ENCODE assay signal across 28 mouse cellular contexts in the genomic region with DNA sequence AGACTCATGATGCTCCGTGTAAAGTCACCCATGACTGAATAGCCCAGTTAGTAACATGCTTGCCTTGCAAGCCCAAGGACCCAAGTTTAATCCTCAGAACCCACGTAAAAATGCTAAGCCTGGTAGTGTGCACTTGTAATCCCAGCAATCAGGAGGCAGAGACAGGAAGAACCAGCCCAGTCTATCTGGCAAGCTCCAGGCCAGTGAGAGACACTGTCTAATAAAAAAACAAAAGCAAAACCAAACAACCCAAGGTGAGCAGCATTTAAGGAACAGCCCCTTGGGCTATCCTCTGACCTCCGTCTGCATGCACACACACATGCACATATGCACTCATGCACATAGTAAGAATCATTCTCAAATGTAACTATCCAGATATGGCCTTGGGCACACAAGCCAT. TPM values are rescaled to one million over a fixed set of nuclear protein-coding genes. Genes with fewer than 3 reads are reported as not detected.
DNase-seq lines count a peak whose midpoint lies in the region; ATAC-seq and TF ChIP-seq lines count a peak whose summit lies in the region.
"Had no signal": no experiment of that assay in that cellular context is flagged by ENCODE, and none has a peak within 500 bp of the region (broad histone marks: within the 10 kb centered on the region; RNA-seq: fewer than 3 reads in every experiment).

No protein-coding gene starts in this region.

- no peaks in the 10 kb centered on the region for H3K36me3 ChIP-seq in ES-E14 (ENCODE audit: control insufficient read depth, insufficient read depth, low read length, poor library complexity, severe bottlenecking)
- H3K36me3 ChIP-seq: forebrain, embryonic 12.5 days; G1E; heart, embryonic 10.5 days; heart, embryonic 13.5 days; hindbrain, embryonic 13.5 days had no signal

- DNase-seq in adrenal gland, postnatal 14 days = peak; percentile 9
- DNase-seq in adrenal gland, adult 2 months = no peak
- peak; percentile 1 for DNase-seq in heart, postnatal 25 days (ENCODE audit: low spot score)
- no peak for DNase-seq in heart, adult 9 months (ENCODE audit: low spot score in 2 of 2)
- peak; percentile 4 for DNase-seq in right cerebral cortex, postnatal 25 days
- no peak for DNase-seq in right cerebral cortex, adult 18-20 months
- no peak for DNase-seq in ES-E14 (ENCODE audit: low read depth, low spot score)
- DNase-seq: adrenal gland, adult 8-10 months; adrenal gland, postnatal 36 days; cerebellum, adult 9-10 months; cerebellum, postnatal 14 days; gastrocnemius, postnatal 14 days; heart, adult 18-20 months had no signal

- H3K9ac ChIP-seq in ES-E14 (ENCODE audit: insufficient read depth, low read depth, low read length, poor library complexity, severe bottlenecking) = no peak overlapping the region
- H3K9ac ChIP-seq: forebrain, embryonic 12.5 days; heart, embryonic 13.5 days; hindbrain, embryonic 13.5 days had no signal

- H3K27ac ChIP-seq in ES-E14 (ENCODE audit: insufficient read depth, low read depth, low read length, poor library complexity, severe bottlenecking) = no peak overlapping the region
- H3K27ac ChIP-seq: forebrain, embryonic 12.5 days; heart, embryonic 10.5 days; heart, embryonic 13.5 days; hindbrain, embryonic 13.5 days had no signal

- in situ Hi-C loops in ES-E14 (cut with MboI; ENCODE audit: low sequenced_read_pairs in 2 of 2, unreplicated experiment in 2 of 2) = no loop called here

- no peaks in the 10 kb centered on the region for H3K4me1 ChIP-seq in ES-E14 (ENCODE audit: control insufficient read depth in 2 of 2, insufficient read depth in 2 of 2, low read length in 2 of 2, poor library complexity in 1 of 2)
- H3K4me1 ChIP-seq: forebrain, embryonic 12.5 days; heart, embryonic 10.5 days; heart, embryonic 13.5 days; hindbrain, embryonic 13.5 days had no signal

- no peaks in the 10 kb centered on the region for H3K9me3 ChIP-seq in ES-E14 (ENCODE audit: control insufficient read depth, insufficient read depth, low read depth, low read length)
- H3K9me3 ChIP-seq: G1E had no signal

- ATAC-seq in megakaryocyte progenitor cell, adult 5-6 weeks (replicated peaks; ENCODE audit: poor library complexity) = no peak
- ATAC-seq: forebrain, embryonic 16.5 days; hindbrain, embryonic 16.5 days; inflammation-experienced regulatory T-cells, adult 6 months; intestine, embryonic 16.5 days had no signal

- intact Hi-C loops in heart, postnatal 25 days (cut with DNase I) = no loop called here

- H3K4me3 ChIP-seq in ES-E14 (ENCODE audit: insufficient read depth in 1 of 2, low read depth in 1 of 2, low read length in 2 of 2, poor library complexity in 1 of 2, severe bottlenecking in 1 of 2) = no peak overlapping the region
- H3K4me3 ChIP-seq: forebrain, embryonic 12.5 days; heart, embryonic 10.5 days; heart, embryonic 13.5 days; hindbrain, embryonic 13.5 days had no signal

TF ChIP-seq in ES-E14, 5 proteins besides CTCF, POLR2A, EP300 and RAD21:
- TF ChIP-seq ZC3H11A (IDR thresholded peaks at IDR 0.05; ENCODE audit: borderline replicate concordance, low read depth, low read length) = 0 out of 2 replicates have a peak, but pooled peaks have one; percentile 18
- TF ChIP-seq ZNF384 (IDR thresholded peaks at IDR 0.05; ENCODE audit: low read depth, low read length) = no peak

RNA-seq across cellular contexts. Expression of a gene that starts 2.8 kb away (rescaled TPM):
- 0.04 and 0.26 TPM in 2 replicates for total RNA-seq in adrenal gland, postnatal 14 days (2021)
- under 1 TPM in 1 of 2 experiments, not detected in 1; 0.10 TPM for total RNA-seq in adrenal gland, adult 2 months (2021)
- 0.03 and 0.17 TPM in 2 replicates for polyA plus RNA-seq in adrenal gland, adult 2 months (2012; rRNA removed)
- total RNA-seq in heart, postnatal 25 days (2021) = under 1 TPM; 0.28 to 0.42 TPM
- total RNA-seq in ES-E14 (2012; rRNA removed) = 0.42 and 0.76 TPM in 2 replicates
- total RNA-seq in megakaryocyte progenitor cell, adult 5-6 weeks (2015) = 0.39 and 1.1 TPM in 2 replicates
- 0.10 and 0.17 TPM in 2 replicates for total RNA-seq in megakaryocyte progenitor cell, adult 5-6 weeks (2017)
- total RNA-seq: gastrocnemius, adult 18-20 months; gastrocnemius, postnatal 14 days; heart, adult 18-20 months had no signal
- polyA plus RNA-seq: G1E had no signal

RNA-seq across cellular contexts. Expression of a gene that starts 17.8 kb away (rescaled TPM):
- 11.5 and 47.2 TPM in 2 replicates for total RNA-seq in adrenal gland, postnatal 14 days (2021)
- total RNA-seq in adrenal gland, adult 2 months (2021) = 10 to 100 TPM in 1 of 2 experiments, not detected in 1; 53.5 TPM
- polyA plus RNA-seq in adrenal gland, adult 2 months (2012; rRNA removed) = 4.0 and 9.7 TPM in 2 replicates
- total RNA-seq in heart, postnatal 25 days (2021) = not detected
- not detected in 2 replicates for total RNA-seq in ES-E14 (2012; rRNA removed)
- total RNA-seq in megakaryocyte progenitor cell, adult 5-6 weeks (2015) = 0.39 and 0.83 TPM in 2 replicates
- total RNA-seq in megakaryocyte progenitor cell, adult 5-6 weeks (2017) = 0.14 and 0.83 TPM in 2 replicates
- total RNA-seq: heart, postnatal 14 days; hematopoietic stem cell, adult 5-6 weeks had no signal
- polyA plus RNA-seq: embryonic facial prominence, embryonic 11.5 days; forebrain, embryonic 12.5 days; forebrain, embryonic 16.5 days; G1E; heart, embryonic 10.5 days; heart, embryonic 13.5 days; hindbrain, embryonic 13.5 days; hindbrain, embryonic 16.5 days; inflammation-experienced regulatory T-cells, adult 6 months had no signal

RNA-seq across cellular contexts. Expression of a gene that starts 24.0 kb away (rescaled TPM):
- 2.6 and 2.8 TPM in 2 replicates for total RNA-seq in adrenal gland, postnatal 14 days (2021)
- total RNA-seq in adrenal gland, adult 2 months (2021) = 1 to 10 TPM; 1.8 to 3.7 TPM
- 3.1 and 3.9 TPM in 2 replicates for polyA plus RNA-seq in adrenal gland, adult 2 months (2012; rRNA removed)
- total RNA-seq in heart, postnatal 25 days (2021) = under 1 TPM; 0.42 TPM
- total RNA-seq in ES-E14 (2012; rRNA removed) = 1.7 and 1.8 TPM in 2 replicates
- 0.68 and 2.4 TPM in 2 replicates for total RNA-seq in megakaryocyte progenitor cell, adult 5-6 weeks (2015)
- total RNA-seq in megakaryocyte progenitor cell, adult 5-6 weeks (2017) = 0.17 and 1.2 TPM in 2 replicates
- total RNA-seq: gastrocnemius, adult 18-20 months; hematopoietic stem cell, adult 5-6 weeks had no signal
- polyA plus RNA-seq: G1E had no signal

RNA-seq across cellular contexts. Expression of a gene that starts 29.2 kb away (rescaled TPM):
- 0.22 and 0.26 TPM in 2 replicates for total RNA-seq in adrenal gland, postnatal 14 days (2021)
- under 1 TPM in 1 of 2 experiments, not detected in 1; 0.29 TPM for total RNA-seq in adrenal gland, adult 2 months (2021)
- polyA plus RNA-seq in adrenal gland, adult 2 months (2012; rRNA removed) = not detected in 2 replicates
- total RNA-seq in heart, postnatal 25 days (2021) = not detected
- not detected in 2 replicates for total RNA-seq in ES-E14 (2012; rRNA removed)
- 0.42 and 1.1 TPM in 2 replicates for total RNA-seq in megakaryocyte progenitor cell, adult 5-6 weeks (2015)
- total RNA-seq in megakaryocyte progenitor cell, adult 5-6 weeks (2017) = 0.57 TPM in 1 of 2 replicates, not detected in the other
- total RNA-seq: gastrocnemius, postnatal 14 days; heart, adult 18-20 months; heart, postnatal 14 days; hematopoietic stem cell, adult 5-6 weeks had no signal
- polyA plus RNA-seq: embryonic facial prominence, embryonic 11.5 days; forebrain, embryonic 12.5 days; forebrain, embryonic 16.5 days; G1E; heart, embryonic 13.5 days; heart, embryonic 16.5 days; hindbrain, embryonic 13.5 days; hindbrain, embryonic 16.5 days; inflammation-experienced regulatory T-cells, adult 6 months; intestine, embryonic 16.5 days had no signal

RNA-seq across cellular contexts. Expression of a gene that starts 47.9 kb away (rescaled TPM):
- total RNA-seq in adrenal gland, postnatal 14 days (2021) = 57.7 and 64.9 TPM in 2 replicates
- 10 to 100 TPM; 24.7 to 25.5 TPM for total RNA-seq in adrenal gland, adult 2 months (2021)
- polyA plus RNA-seq in adrenal gland, adult 2 months (2012; rRNA removed) = 13.6 and 17.5 TPM in 2 replicates
- total RNA-seq in heart, postnatal 25 days (2021) = 10 to 100 TPM; 14.5 to 14.6 TPM
- 168 and 205 TPM in 2 replicates for total RNA-seq in ES-E14 (2012; rRNA removed)
- total RNA-seq in megakaryocyte progenitor cell, adult 5-6 weeks (2015) = 104 and 106 TPM in 2 replicates
- 156 and 189 TPM in 2 replicates for total RNA-seq in megakaryocyte progenitor cell, adult 5-6 weeks (2017)

Comparison
In these comparisons a context has a peak if more than half of its experiments do, and no peak if none do; other contexts are left out.
1. DNase-seq: peak in adrenal gland, postnatal 14 days (single experiment), heart, postnatal 25 days (single experiment) and right cerebral cortex, postnatal 25 days (single experiment); none in adrenal gland, adult 2 months (single experiment), heart, adult 9 months (0 of 2), right cerebral cortex, adult 18-20 months (single experiment) and ES-E14 (single experiment).